Comparison of ENCODE assay signal across 25 mouse cellular contexts in the genomic region with DNA sequence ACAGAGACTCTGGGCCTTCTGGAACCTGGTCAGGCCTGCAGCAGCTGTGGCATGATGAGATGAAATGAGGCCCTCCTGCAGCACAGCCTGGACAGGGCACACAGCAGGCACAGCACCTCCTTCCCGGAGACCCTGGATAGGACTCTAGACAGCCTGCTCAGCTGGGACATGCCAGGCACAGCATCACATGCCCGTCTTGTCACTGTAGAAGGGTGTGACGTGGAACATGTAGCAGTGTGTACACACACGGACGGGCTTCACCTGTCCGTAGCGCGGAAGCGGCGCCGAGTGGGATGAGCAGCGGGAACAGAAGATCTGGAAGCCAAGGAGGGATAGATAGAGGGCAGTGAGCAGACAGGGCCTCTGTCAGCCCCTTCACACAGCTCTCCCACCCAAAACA. TPM values are rescaled to one million over a fixed set of nuclear protein-coding genes. Genes with fewer than 3 reads are reported as not detected.
DNase-seq lines count a peak whose midpoint lies in the region; ATAC-seq and TF ChIP-seq lines count a peak whose summit lies in the region.
"Had no signal": no experiment of that assay in that cellular context is flagged by ENCODE, and none has a peak within 500 bp of the region (broad histone marks: within the 10 kb centered on the region; RNA-seq: fewer than 3 reads in every experiment).

No protein-coding gene starts in this region.

- H3K27ac ChIP-seq in left cerebral cortex, adult 2 months = peak overlapping the region; percentile 79
- peak overlapping the region; percentile 72 for H3K27ac ChIP-seq in spleen, adult 2 months (ENCODE audit: insufficient read depth, low read length)
- peak overlapping the region; percentile 62 for H3K27ac ChIP-seq in small intestine, adult 2 months (ENCODE audit: insufficient read depth, low read depth, low read length)
- H3K27ac ChIP-seq: forebrain, embryonic 12.5 days; heart, embryonic 10.5 days; kidney, embryonic 15.5 days; liver, embryonic 13.5 days; midbrain, embryonic 15.5 days; stomach, embryonic 15.5 days had no signal

- 94% methylated on average over 12 of the region's 12 CpGs for WGBS in spleen, adult 2 months
- 90% methylated on average over 12 of the region's 12 CpGs for WGBS in small intestine, adult 2 months

- H3K36me3 ChIP-seq in spleen, adult 2 months (ENCODE audit: control insufficient read depth, insufficient read depth, low read length) = no peaks in the 10 kb centered on the region
- H3K36me3 ChIP-seq in small intestine, adult 2 months (ENCODE audit: control insufficient read depth, insufficient read depth, low read length) = no peaks in the 10 kb centered on the region
- H3K36me3 ChIP-seq: forebrain, embryonic 12.5 days; heart, embryonic 10.5 days; kidney, embryonic 15.5 days; liver, embryonic 13.5 days; midbrain, embryonic 15.5 days; stomach, embryonic 15.5 days had no signal

- no peak for TF ChIP-seq POLR2A in spleen, adult 2 months (IDR thresholded peaks at IDR 0.05; ENCODE audit: low read depth, low read length)
- no peak for TF ChIP-seq POLR2A in small intestine, adult 2 months (IDR thresholded peaks at IDR 0.05; ENCODE audit: low read depth, low read length)

- H3K27me3 ChIP-seq in spleen, adult 2 months (ENCODE audit: control insufficient read depth, insufficient read depth, low read length) = no peaks in the 10 kb centered on the region
- H3K27me3 ChIP-seq in small intestine, adult 2 months (ENCODE audit: control insufficient read depth, insufficient read depth, low read length) = no peaks in the 10 kb centered on the region; the same call in 1 of the 2 replicates
- H3K27me3 ChIP-seq: forebrain, embryonic 12.5 days; kidney, embryonic 15.5 days; liver, embryonic 13.5 days; midbrain, embryonic 15.5 days; stomach, embryonic 15.5 days had no signal

- no peak overlapping the region for H3K4me3 ChIP-seq in left cerebral cortex, adult 2 months
- H3K4me3 ChIP-seq in spleen, adult 2 months (ENCODE audit: extremely low read depth, insufficient read depth, insufficient read length) = no peak overlapping the region
- H3K4me3 ChIP-seq in small intestine, adult 2 months (ENCODE audit: low read depth, low read length) = no peak overlapping the region
- H3K4me3 ChIP-seq: erythroblast, embryonic 14.5 days; forebrain, embryonic 12.5 days; heart, embryonic 10.5 days; kidney, embryonic 15.5 days; liver, embryonic 13.5 days; midbrain, embryonic 15.5 days; stomach, embryonic 15.5 days had no signal

- TF ChIP-seq CTCF in left cerebral cortex, adult 2 months (IDR thresholded peaks at IDR 0.05) = no peak
- no peak for TF ChIP-seq CTCF in spleen, adult 2 months (IDR thresholded peaks at IDR 0.05; ENCODE audit: extremely low read depth, insufficient read depth, insufficient read length, insufficient replicate concordance)
- no peak for TF ChIP-seq CTCF in small intestine, adult 2 months (IDR thresholded peaks at IDR 0.05; ENCODE audit: extremely low read depth, insufficient read length, insufficient replicate concordance, low read depth, low read length)

- DNase-seq in CD4-positive, CD25-positive, alpha-beta regulatory T cell, adult 2 months (ENCODE audit: low read depth, low spot score) = peak; percentile 47
- no peak for DNase-seq in left cerebral cortex, adult 2 months (ENCODE audit: extremely low spot score in 1 of 2, low spot score in 2 of 2)
- no peak for DNase-seq in left cerebral cortex, adult 18-20 months (ENCODE audit: low spot score in 2 of 2)
- no peak for DNase-seq in spleen, adult 2 months (ENCODE audit: low read depth in 1 of 2, low spot score in 2 of 2)
- no peak for DNase-seq in spleen, adult 18-20 months
- DNase-seq: adrenal gland, postnatal 14 days; cerebellum, adult 11-12 months; cerebellum, postnatal 10 days; forebrain, postnatal 0 days; gastrocnemius, postnatal 14 days; heart, postnatal 10 days; kidney, adult 18-20 months; kidney, postnatal 25 days; liver, embryonic 13.5 days; right cerebral cortex, postnatal 4 days had no signal

- intact Hi-C loops in left cerebral cortex, adult 2 months (cut with DNase I) = loop anchor here (1.0 to 5.0 kb wide), 2 partner anchors 47 to 81 kb away; no protein-coding TSS in a partner anchor

- no peak for ATAC-seq in CD4-positive, CD25-positive, alpha-beta regulatory T cell, adult 4 months
- ATAC-seq: forebrain, postnatal 0 days; hindbrain, embryonic 16.5 days; lung, postnatal 0 days; midbrain, embryonic 15.5 days had no signal

- H3K4me1 ChIP-seq in spleen, adult 2 months (ENCODE audit: control insufficient read depth, insufficient read depth, insufficient read length) = peaks cover 24% of the 10 kb centered on the region
- H3K4me1 ChIP-seq in small intestine, adult 2 months (ENCODE audit: control insufficient read depth, insufficient read depth, insufficient read length, low read length) = 0 out of 2 replicates have a peak, but pooled peaks cover 4% of the 10 kb centered on the region
- H3K4me1 ChIP-seq: forebrain, embryonic 12.5 days; liver, embryonic 13.5 days; midbrain, embryonic 15.5 days had no signal

RNA-seq across cellular contexts. Expression of gene Mxd4, which starts 8.3 kb away (rescaled TPM):
- 100 to 1,000 TPM; 128 to 166 TPM for polyA plus RNA-seq in CD4-positive, CD25-positive, alpha-beta regulatory T cell, adult 4 months (2017; shearing (Covaris generic))
- 10 to 100 TPM; 82.6 to 91.1 TPM for total RNA-seq in left cerebral cortex, adult 2 months (2021)
- 10 to 100 TPM; 74.0 to 80.4 TPM for total RNA-seq in left cerebral cortex, adult 18-20 months (2021)
- 147 and 188 TPM in 2 replicates for polyA plus RNA-seq in spleen, adult 2 months (2012; rRNA removed)
- 82.5 and 154 TPM in 2 replicates for polyA plus RNA-seq in small intestine, adult 2 months (2012; rRNA removed)

RNA-seq across cellular contexts. Expression of gene Haus3, which starts 26.5 kb away (rescaled TPM):
- polyA plus RNA-seq in CD4-positive, CD25-positive, alpha-beta regulatory T cell, adult 4 months (2017; shearing (Covaris generic)) = 10 to 100 TPM; 80.1 to 90.0 TPM
- total RNA-seq in left cerebral cortex, adult 2 months (2021) = 1 to 10 TPM; 7.7 to 8.5 TPM
- 1 to 10 TPM; 7.8 to 8.6 TPM for total RNA-seq in left cerebral cortex, adult 18-20 months (2021)
- 0.55 and 0.70 TPM in 2 replicates for polyA plus RNA-seq in spleen, adult 2 months (2012; rRNA removed)
- 0.09 TPM in 1 of 2 replicates, not detected in the other for polyA plus RNA-seq in small intestine, adult 2 months (2012; rRNA removed)

RNA-seq across cellular contexts. Expression of gene Poln, which starts 26.5 kb away (rescaled TPM):
- 1 to 10 TPM in 1 of 2 experiments, under 1 TPM in 1; 0.77 to 3.5 TPM for polyA plus RNA-seq in CD4-positive, CD25-positive, alpha-beta regulatory T cell, adult 4 months (2017; shearing (Covaris generic))
- 1 to 10 TPM; 2.1 to 2.3 TPM for total RNA-seq in left cerebral cortex, adult 2 months (2021)
- 1 to 10 TPM; 1.6 TPM for total RNA-seq in left cerebral cortex, adult 18-20 months (2021)
- 0.15 and 0.29 TPM in 2 replicates for polyA plus RNA-seq in spleen, adult 2 months (2012; rRNA removed)
- polyA plus RNA-seq in small intestine, adult 2 months (2012; rRNA removed) = not detected in 2 replicates
- polyA plus RNA-seq: erythroblast, embryonic 14.5 days had no signal

Comparison
In these comparisons a context has a peak if more than half of its experiments do, and no peak if none do; other contexts are left out.
1. RNA of gene Haus3, which starts 26.5 kb away (polyA plus RNA-seq): 80.1 to 90.0 TPM in CD4-positive, CD25-positive, alpha-beta regulatory T cell, adult 4 months; 0.55 to 0.70 TPM in spleen, adult 2 months and 0.09 TPM in small intestine, adult 2 months; every median in the first group is over 10 times any median in the second.
2. Peak in every context shown above with its lines, with median percentiles within 50 percentile points of each other: H3K27ac ChIP-seq.